Mouse (Mus musculus) testis, adult 10 weeks (tissue): ENCODE measurements around the gene Gm6121. TPM values are rescaled to one million over a fixed set of nuclear protein-coding genes. Genes with fewer than 3 reads are reported as not detected.

Experiments
- polyA plus RNA-seq: library from polyadenylated mRNA; stranded (reverse); fragments of 350-450 nt; fragmentation: Illumina TruSeq; extraction: RNeasy Lipid Tissue Mini Kit (QIAGEN cat#74804); gene quantifications from one replicate; pipeline ENCODE4 v1.2.3, GENCODE M21; 2014; ENCODE audit warnings: low read depth, low replicate concordance

Gene Gm6121
- polyA plus RNA-seq = 6.7 TPM

DNA sequence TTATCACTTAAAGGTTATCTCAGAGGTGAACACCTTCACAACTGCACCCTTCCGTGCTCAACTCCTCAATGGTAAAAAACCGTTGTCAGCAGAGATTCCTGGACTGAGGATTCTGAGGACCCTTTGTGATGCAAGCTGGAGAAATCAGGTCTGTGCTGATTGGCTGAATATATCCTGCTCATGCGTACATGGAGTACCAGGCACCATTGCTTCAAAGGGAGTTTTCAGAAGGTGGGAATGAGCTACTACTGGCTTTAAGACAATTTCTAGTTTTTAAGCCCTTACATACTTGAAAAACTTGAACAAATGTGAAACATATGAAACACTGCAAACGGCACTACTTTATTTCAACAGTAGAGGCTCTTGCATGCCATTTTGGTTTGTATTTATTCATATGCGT lies at the start of gene Gm6121:
Gene Gm6121 (minus strand): TSS at position 101 of the 400 bp plus-strand sequence.

Other genes with a start within 250 kb of the Gm6121 start
- gene Gm14525, start 233.1 kb downstream of the Gm6121 start, polyA plus RNA-seq = 10.3 TPM